9 mouse cellular contexts compared by ENCODE assay signal in the genomic region with DNA sequence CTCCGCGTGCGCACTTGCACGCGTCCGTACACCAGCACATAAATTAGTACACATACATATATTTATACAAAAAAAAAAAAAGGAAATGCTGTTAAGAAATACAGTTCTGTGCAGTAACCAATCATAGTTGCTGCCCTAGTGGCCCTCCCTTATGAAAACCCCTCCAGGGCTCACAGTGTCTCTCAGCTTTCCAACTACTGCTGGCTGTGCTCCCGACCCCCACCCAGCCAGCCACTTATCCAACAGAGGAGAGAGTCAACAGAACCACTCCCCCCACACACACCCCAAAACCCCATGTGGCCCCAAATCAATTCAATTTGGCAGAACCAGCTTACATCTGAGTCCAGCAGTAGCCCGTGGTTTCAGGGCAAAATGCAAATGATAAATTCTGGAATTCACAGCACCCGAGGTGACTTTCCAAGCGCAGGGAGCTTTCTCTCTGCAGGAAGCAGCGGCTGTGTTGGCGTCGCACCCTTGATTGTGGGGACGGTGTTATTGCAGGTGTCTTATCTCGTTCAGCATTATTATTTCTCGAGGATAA. TPM values are rescaled to one million over a fixed set of nuclear protein-coding genes. Genes with fewer than 3 reads are reported as not detected.
DNase-seq lines count a peak whose midpoint lies in the region; ATAC-seq lines count a peak whose summit lies in the region.
"Had no signal": no experiment of that assay in that cellular context is flagged by ENCODE, and none has a peak within 500 bp of the region (broad histone marks: within the 10 kb centered on the region; RNA-seq: fewer than 3 reads in every experiment).

No protein-coding gene starts in this region.

- peaks cover 69% of the 10 kb centered on the region for H3K27me3 ChIP-seq in heart, embryonic 13.5 days (replicated peaks)
- peaks cover 67% of the 10 kb centered on the region for H3K27me3 ChIP-seq in embryonic facial prominence, embryonic 10.5 days (replicated peaks; ENCODE audit: low read depth, poor library complexity, severe bottlenecking)
- H3K27me3 ChIP-seq in hindbrain, embryonic 15.5 days = peaks cover 6% of the 10 kb centered on the region; the same call in 1 of the 2 replicates
- no peaks in the 10 kb centered on the region for H3K27me3 ChIP-seq in midbrain, embryonic 14.5 days (ENCODE audit: control insufficient read depth, insufficient read depth, low read length)

- peak overlapping the region; percentile 61 for H3K4me2 ChIP-seq in heart, embryonic 13.5 days
- peak overlapping the region; percentile 31 for H3K4me2 ChIP-seq in hindbrain, embryonic 15.5 days
- peak overlapping the region; percentile 31 for H3K4me2 ChIP-seq in midbrain, embryonic 14.5 days (ENCODE audit: low read length)

- H3K9me3 ChIP-seq in heart, embryonic 13.5 days = no peaks in the 10 kb centered on the region
- H3K9me3 ChIP-seq in embryonic facial prominence, embryonic 10.5 days = no peaks in the 10 kb centered on the region
- no peaks in the 10 kb centered on the region for H3K9me3 ChIP-seq in hindbrain, embryonic 15.5 days
- H3K9me3 ChIP-seq in midbrain, embryonic 14.5 days (ENCODE audit: control insufficient read depth, low read length) = no peaks in the 10 kb centered on the region

- H3K36me3 ChIP-seq in heart, embryonic 13.5 days = no peaks in the 10 kb centered on the region
- H3K36me3 ChIP-seq in embryonic facial prominence, embryonic 10.5 days (replicated peaks) = no peaks in the 10 kb centered on the region
- no peaks in the 10 kb centered on the region for H3K36me3 ChIP-seq in hindbrain, embryonic 15.5 days
- no peaks in the 10 kb centered on the region for H3K36me3 ChIP-seq in midbrain, embryonic 14.5 days (ENCODE audit: control insufficient read depth, insufficient read depth, low read length)

- DNase-seq in heart, adult 9 months (ENCODE audit: low spot score in 2 of 2) = no peak
- DNase-seq in embryonic facial prominence, embryonic 10.5 days (ENCODE audit: low spot score) = no peak
- peak; percentile 69 for DNase-seq in midbrain, embryonic 14.5 days
- DNase-seq in urinary bladder, postnatal 14 days (ENCODE audit: low spot score) = no peak
- no peak for DNase-seq in left cerebral cortex, adult 8-10 months (ENCODE audit: low spot score in 2 of 2)
- no peak for DNase-seq in right cerebral cortex, postnatal 10 days (ENCODE audit: low spot score in 2 of 2)
- DNase-seq: cerebellum, adult 2 months had no signal

- peaks cover 29% of the 10 kb centered on the region for H3K4me1 ChIP-seq in heart, embryonic 13.5 days
- H3K4me1 ChIP-seq in embryonic facial prominence, embryonic 10.5 days = peaks cover 28% of the 10 kb centered on the region
- H3K4me1 ChIP-seq in hindbrain, embryonic 15.5 days (replicated peaks) = peaks cover 29% of the 10 kb centered on the region
- H3K4me1 ChIP-seq in midbrain, embryonic 14.5 days (ENCODE audit: control insufficient read depth, insufficient read depth, low read length) = peaks cover 23% of the 10 kb centered on the region

- ATAC-seq in heart, embryonic 13.5 days (ENCODE audit: extremely low read depth, insufficient number of reproducible peaks, low FRiP score, low TSS enrichment) = no peak
- peak; percentile 37; the same call in 1 of the 2 replicates for ATAC-seq in hindbrain, embryonic 15.5 days (ENCODE audit: low FRiP score, low read depth)
- no peak for ATAC-seq in midbrain, embryonic 14.5 days (ENCODE audit: low FRiP score, low TSS enrichment)

- peak overlapping the region; percentile 37 for H3K9ac ChIP-seq in heart, embryonic 13.5 days
- H3K9ac ChIP-seq in hindbrain, embryonic 15.5 days = 0 out of 2 replicates have a peak overlapping the region, but pooled peaks have one; percentile 5
- H3K9ac ChIP-seq in midbrain, embryonic 14.5 days (replicated peaks; ENCODE audit: low read length) = no peak overlapping the region

- WGBS in heart, embryonic 13.5 days = 20% methylated on average over 16 of the region's 16 CpGs
- 25% methylated on average over 16 of the region's 16 CpGs for WGBS in embryonic facial prominence, embryonic 10.5 days
- 17% methylated on average over 16 of the region's 16 CpGs for WGBS in hindbrain, embryonic 15.5 days
- 20% methylated on average over 16 of the region's 16 CpGs for WGBS in midbrain, embryonic 14.5 days

- peak overlapping the region; percentile 31 for H3K4me3 ChIP-seq in heart, embryonic 13.5 days
- H3K4me3 ChIP-seq in embryonic facial prominence, embryonic 10.5 days = peak overlapping the region; percentile 19
- peak overlapping the region; percentile 4; the same call in 1 of the 2 replicates for H3K4me3 ChIP-seq in hindbrain, embryonic 15.5 days
- no peak overlapping the region for H3K4me3 ChIP-seq in midbrain, embryonic 14.5 days (replicated peaks; ENCODE audit: low read depth, low read length)

- no peak overlapping the region for H3K27ac ChIP-seq in heart, embryonic 13.5 days (replicated peaks)
- no peak overlapping the region for H3K27ac ChIP-seq in embryonic facial prominence, embryonic 10.5 days (replicated peaks)
- peak overlapping the region; percentile 74 for H3K27ac ChIP-seq in hindbrain, embryonic 15.5 days (replicated peaks)
- H3K27ac ChIP-seq in midbrain, embryonic 14.5 days (replicated peaks; ENCODE audit: low read depth, low read length) = peak overlapping the region; percentile 75

RNA-seq across cellular contexts. Expression of a gene that starts 36.7 kb away (rescaled TPM):
- 6.0 TPM in 2 replicates for polyA plus RNA-seq in heart, embryonic 13.5 days (2015; fragmentation: Nextera tagmentation; extraction: Ambion mirVana)
- 13.9 and 15.2 TPM in 2 replicates for polyA plus RNA-seq in embryonic facial prominence, embryonic 10.5 days (2016; fragmentation: Nextera tagmentation; extraction: Ambion mirVana)
- 24.2 and 24.7 TPM in 2 replicates for polyA plus RNA-seq in hindbrain, embryonic 15.5 days (2015; fragmentation: Nextera tagmentation; extraction: Ambion mirVana)
- 34.0 and 35.1 TPM in 2 replicates for polyA plus RNA-seq in midbrain, embryonic 14.5 days (2014; fragmentation: Nextera tagmentation; extraction: Ambion mirVana)
- 10 to 100 TPM; 54.0 to 61.3 (median 57.8) TPM for total RNA-seq in left cerebral cortex, adult 8-10 months (2022)

Comparison
In these comparisons a context has a peak if more than half of its experiments do, and no peak if none do; other contexts are left out.
1. H3K27ac ChIP-seq: peak in hindbrain, embryonic 15.5 days (single experiment) and midbrain, embryonic 14.5 days (single experiment); none in heart, embryonic 13.5 days (single experiment) and embryonic facial prominence, embryonic 10.5 days (single experiment).
2. Peak in every context shown above with its lines, with median percentiles within 50 percentile points of each other: H3K4me2 ChIP-seq.